In the genomic region with DNA sequence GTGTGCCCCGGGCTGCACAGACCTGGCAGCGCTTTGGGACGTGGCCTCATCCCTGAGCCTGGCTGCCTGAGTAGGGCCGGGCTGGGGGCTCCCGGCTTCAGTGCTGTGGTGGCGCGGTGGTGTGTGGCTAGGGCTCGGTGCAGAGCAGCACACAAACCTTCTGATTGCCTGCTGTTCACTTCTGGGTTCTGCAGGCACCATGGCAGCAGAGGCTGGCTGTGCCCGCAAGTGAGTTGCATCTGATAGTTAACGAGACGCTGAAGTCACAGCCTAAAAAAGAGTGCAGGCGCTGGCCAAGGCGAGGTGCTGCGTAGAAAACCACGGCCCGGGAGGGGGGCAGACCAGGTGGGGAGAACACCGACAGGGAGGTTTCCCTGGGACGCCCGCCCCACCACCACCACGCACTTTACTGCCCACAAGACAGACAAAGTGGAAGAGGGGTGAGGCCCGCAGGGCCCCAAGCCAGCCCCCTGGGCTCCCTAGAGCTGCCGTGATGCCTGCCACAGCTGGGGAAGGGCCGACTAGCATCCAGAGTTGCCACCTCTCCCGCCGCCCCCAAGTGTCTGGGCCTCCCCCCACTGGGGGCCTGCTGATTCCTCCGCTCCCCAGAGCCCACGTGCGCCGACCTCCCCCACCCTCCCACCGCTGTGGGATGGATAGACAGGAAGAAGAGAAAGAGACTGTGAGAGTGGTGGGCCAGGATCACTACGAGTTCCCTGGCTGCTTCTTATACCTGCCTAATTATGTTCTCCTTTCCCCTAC, we compare ENCODE assay signal across 9 mouse cellular contexts. TPM values are rescaled to one million over a fixed set of nuclear protein-coding genes. Genes with fewer than 3 reads are reported as not detected.
DNase-seq lines count a peak whose midpoint lies in the region; ATAC-seq and TF ChIP-seq lines count a peak whose summit lies in the region.
"Had no signal": no experiment of that assay in that cellular context is flagged by ENCODE, and none has a peak within 500 bp of the region (broad histone marks: within the 10 kb centered on the region; RNA-seq: fewer than 3 reads in every experiment).

No protein-coding gene starts in this region.

- intact Hi-C loops in gastrocnemius, adult 2 months (cut with DNase I): no loop called here

- H3K27ac ChIP-seq in gastrocnemius, adult 2 months: peak overlapping the region; percentile 70
- no peak overlapping the region for H3K27ac ChIP-seq in MEL (ENCODE audit: control insufficient read depth, low read depth, low read length)
- H3K27ac ChIP-seq in hindbrain, embryonic 13.5 days: no peak overlapping the region
- peak overlapping the region; percentile 68 for H3K27ac ChIP-seq in midbrain, embryonic 10.5 days (replicated peaks)

- no peaks in the 10 kb centered on the region for H3K36me3 ChIP-seq in MEL (ENCODE audit: control insufficient read depth in 1 of 2, insufficient read depth in 2 of 2, low read length in 2 of 2)
- no peaks in the 10 kb centered on the region for H3K36me3 ChIP-seq in hindbrain, embryonic 13.5 days
- no peaks in the 10 kb centered on the region for H3K36me3 ChIP-seq in midbrain, embryonic 10.5 days

- ATAC-seq in hindbrain, embryonic 13.5 days (ENCODE audit: low FRiP score): peak; percentile 75

- no peak for TF ChIP-seq EP300 in MEL (IDR thresholded peaks at IDR 0.05; ENCODE audit: low read depth in 1 of 2, low read length in 2 of 2)

- no peaks in the 10 kb centered on the region for H3K79me2 ChIP-seq in MEL (ENCODE audit: control insufficient read depth, insufficient read depth, low read length, poor library complexity)

- TF ChIP-seq POLR2A in MEL (IDR thresholded peaks at IDR 0.05; ENCODE audit: control insufficient read depth in 1 of 2, insufficient read depth in 1 of 2, low read depth in 1 of 2, low read length in 2 of 2, poor library complexity in 1 of 2): no peak

- H3K4me1 ChIP-seq in MEL (ENCODE audit: control insufficient read depth in 1 of 2, insufficient read depth in 2 of 2, low read length in 2 of 2): no peaks in the 10 kb centered on the region
- H3K4me1 ChIP-seq in hindbrain, embryonic 13.5 days (replicated peaks): peaks cover 8% of the 10 kb centered on the region
- H3K4me1 ChIP-seq in midbrain, embryonic 10.5 days: peaks cover 8% of the 10 kb centered on the region

- H3K4me2 ChIP-seq in hindbrain, embryonic 13.5 days: peak overlapping the region; percentile 57

- no peak for DNase-seq in gastrocnemius, adult 2 months
- DNase-seq in gastrocnemius, postnatal 25 days: no peak
- peak; percentile 30 for DNase-seq in MEL (ENCODE audit: low read depth, low spot score)
- no peak for DNase-seq in midbrain, embryonic 10.5 days (ENCODE audit: low spot score)
- DNase-seq in frontal cortex, postnatal 10 days (ENCODE audit: low spot score in 2 of 2): no peak
- no peak for DNase-seq in cerebellum, adult 8-10 months
- DNase-seq in layer of hippocampus, postnatal 10 days (ENCODE audit: low spot score in 2 of 2): no peak

- peak overlapping the region; percentile 55 for H3K9ac ChIP-seq in MEL (ENCODE audit: control insufficient read depth, low read depth, low read length, poor library complexity, severe bottlenecking)
- H3K9ac ChIP-seq in hindbrain, embryonic 13.5 days: peak overlapping the region; percentile 60

- TF ChIP-seq RAD21 in MEL (IDR thresholded peaks at IDR 0.05; ENCODE audit: low read depth, low read length): no peak

- 36% methylated on average over 26 of the region's 31 CpGs for WGBS in hindbrain, embryonic 13.5 days
- 36% methylated on average over 31 of the region's 31 CpGs for WGBS in midbrain, embryonic 10.5 days

- H3K27me3 ChIP-seq in MEL (ENCODE audit: control insufficient read depth in 1 of 2, insufficient read depth in 2 of 2, low read length in 2 of 2): no peaks in the 10 kb centered on the region
- no peaks in the 10 kb centered on the region for H3K27me3 ChIP-seq in hindbrain, embryonic 13.5 days
- no peaks in the 10 kb centered on the region for H3K27me3 ChIP-seq in midbrain, embryonic 10.5 days (ENCODE audit: low read depth, poor library complexity, severe bottlenecking)
- H3K27me3 ChIP-seq: CH12.LX had no signal

- TF ChIP-seq CTCF in gastrocnemius, adult 2 months (IDR thresholded peaks at IDR 0.05): no peak
- no peak for TF ChIP-seq CTCF in MEL (IDR thresholded peaks at IDR 0.05 in 2 of 3, conservative IDR thresholded peaks at IDR 0.05 in 1 of 3; ENCODE audit: control insufficient read depth in 1 of 3, insufficient read depth in 1 of 3, low read depth in 2 of 3, low read length in 3 of 3, poor library complexity in 1 of 3, severe bottlenecking in 1 of 3)

- peak overlapping the region; percentile 61 for H3K4me3 ChIP-seq in gastrocnemius, adult 2 months
- peak overlapping the region; percentile 53 to 65 for H3K4me3 ChIP-seq in MEL (ENCODE audit: control insufficient read depth in 1 of 2, insufficient read depth in 1 of 2, low read depth in 2 of 2, low read length in 2 of 2)
- H3K4me3 ChIP-seq in hindbrain, embryonic 13.5 days: peak overlapping the region; percentile 29
- H3K4me3 ChIP-seq in midbrain, embryonic 10.5 days: peak overlapping the region; percentile 42

- H3K9me3 ChIP-seq in MEL (replicated peaks; ENCODE audit: insufficient read depth, low read length): no peaks in the 10 kb centered on the region
- peaks cover 9% of the 10 kb centered on the region; the same call in 1 of the 2 replicates for H3K9me3 ChIP-seq in hindbrain, embryonic 13.5 days
- H3K9me3 ChIP-seq in midbrain, embryonic 10.5 days (replicated peaks): peaks cover 21% of the 10 kb centered on the region

TF ChIP-seq in MEL, 35 proteins besides CTCF, POLR2A, EP300 and RAD21:
- TF ChIP-seq POLR2AphosphoS5 (IDR thresholded peaks at IDR 0.05; ENCODE audit: borderline replicate concordance, low read depth, low read length) (no peak), GATA1 (IDR thresholded peaks at IDR 0.05; ENCODE audit: low read depth, low read length) (no peak), BHLHE40 (IDR thresholded peaks at IDR 0.05; ENCODE audit: borderline replicate concordance, low read depth, low read length) (no peak), GABPA (IDR thresholded peaks at IDR 0.05; ENCODE audit: low read depth, low read length) (no peak), ZNF384 (IDR thresholded peaks at IDR 0.05; ENCODE audit: low read depth, low read length) (no peak), ZMIZ1 (IDR thresholded peaks at IDR 0.05; ENCODE audit: low read depth, low read length) (no peak), TBP (IDR thresholded peaks at IDR 0.05; ENCODE audit: low read depth, low read length) (no peak), POLR2AphosphoS2 (IDR thresholded peaks at IDR 0.05; ENCODE audit: low read length) (no peak), USF2 (IDR thresholded peaks at IDR 0.05; ENCODE audit: borderline replicate concordance in 1 of 2, insufficient read depth in 1 of 2, low read depth in 1 of 2, low read length in 2 of 2) (no peak), MEF2A (IDR thresholded peaks at IDR 0.05; ENCODE audit: extremely low read depth, insufficient replicate concordance, low read depth, low read length, poor library complexity, severe bottlenecking) (no peak), MAFK (IDR thresholded peaks at IDR 0.05; ENCODE audit: borderline replicate concordance, low read depth, low read length) (no peak)
TF ChIP-seq in MEL: peak in this region for 0.

RNA-seq across cellular contexts. Expression of a gene that starts 19.2 kb away (rescaled TPM):
- not detected for total RNA-seq in gastrocnemius, adult 2 months (2021)
- total RNA-seq in gastrocnemius, postnatal 25 days (2021): not detected
- not detected in 2 replicates for total RNA-seq in MEL (2012; rRNA removed)
- polyA plus RNA-seq in MEL (2012; ENCODE audit: insufficient read depth in 1 of 2, insufficient read length in 2 of 2, low read depth in 1 of 2, low replicate concordance in 2 of 2, missing spikeins in 1 of 2): not detected
- polyA plus RNA-seq in hindbrain, embryonic 13.5 days (2015; fragmentation: Nextera tagmentation; extraction: Ambion mirVana): not detected in 2 replicates
- polyA plus RNA-seq in midbrain, embryonic 10.5 days (2016; fragmentation: Nextera tagmentation; extraction: Ambion mirVana): not detected in 2 replicates
- total RNA-seq in layer of hippocampus, postnatal 10 days (2021): not detected
- total RNA-seq: CH12.LX had no signal

RNA-seq across cellular contexts. Expression of a gene that starts 27.8 kb away (rescaled TPM):
- 10 to 100 TPM; 18.1 to 20.5 TPM for total RNA-seq in gastrocnemius, adult 2 months (2021)
- 10 to 100 TPM; 14.0 to 17.0 TPM for total RNA-seq in gastrocnemius, postnatal 25 days (2021)
- total RNA-seq in MEL (2012; rRNA removed): 2.3 and 2.7 TPM in 2 replicates
- 1 to 10 TPM in 1 of 2 experiments, not detected in 1; 7.7 TPM for polyA plus RNA-seq in MEL (2012; ENCODE audit: insufficient read depth in 1 of 2, insufficient read length in 2 of 2, low read depth in 1 of 2, low replicate concordance in 2 of 2, missing spikeins in 1 of 2)
- 3.1 and 4.2 TPM in 2 replicates for polyA plus RNA-seq in hindbrain, embryonic 13.5 days (2015; fragmentation: Nextera tagmentation; extraction: Ambion mirVana)
- 3.5 and 3.6 TPM in 2 replicates for polyA plus RNA-seq in midbrain, embryonic 10.5 days (2016; fragmentation: Nextera tagmentation; extraction: Ambion mirVana)
- total RNA-seq in layer of hippocampus, postnatal 10 days (2021): 10 to 100 TPM; 18.8 to 26.8 TPM

RNA-seq across cellular contexts. Expression of a gene that starts 28.2 kb away (rescaled TPM):
- total RNA-seq in gastrocnemius, adult 2 months (2021): 100 to 1,000 TPM; 125 to 155 TPM
- 100 to 1,000 TPM; 119 to 124 TPM for total RNA-seq in gastrocnemius, postnatal 25 days (2021)
- total RNA-seq in MEL (2012; rRNA removed): 121 and 126 TPM in 2 replicates
- polyA plus RNA-seq in MEL (2012; ENCODE audit: insufficient read depth in 1 of 2, insufficient read length in 2 of 2, low read depth in 1 of 2, low replicate concordance in 2 of 2, missing spikeins in 1 of 2): 10 to 100 TPM in 1 of 2 experiments, not detected in 1; 85.8 TPM
- polyA plus RNA-seq in hindbrain, embryonic 13.5 days (2015; fragmentation: Nextera tagmentation; extraction: Ambion mirVana): 204 and 211 TPM in 2 replicates
- polyA plus RNA-seq in midbrain, embryonic 10.5 days (2016; fragmentation: Nextera tagmentation; extraction: Ambion mirVana): 231 and 235 TPM in 2 replicates
- 100 to 1,000 TPM; 109 to 128 TPM for total RNA-seq in layer of hippocampus, postnatal 10 days (2021)

Comparison
In these comparisons a context has a peak if more than half of its experiments do, and no peak if none do; other contexts are left out.
1. H3K27ac ChIP-seq: peak in gastrocnemius, adult 2 months (single experiment) and midbrain, embryonic 10.5 days (single experiment); none in MEL (single experiment) and hindbrain, embryonic 13.5 days (single experiment).
2. Peak in every context shown above with its lines, with median percentiles within 50 percentile points of each other: H3K4me3 ChIP-seq.